Mouse (Mus musculus) adrenal gland, postnatal 14 days (tissue): ENCODE results near the gene Pdyn. TPM values are rescaled to one million over a fixed set of nuclear protein-coding genes. Genes with fewer than 3 reads are reported as not detected.

Source experiments
- DNase-seq: peaks from one replicate; pipeline ENCODE4 v3.0.0; 2021; ENCODE audit warnings: mixed read lengths
- total RNA-seq: library from RNA; stranded (reverse); gene quantifications from 2 replicates; pipeline ENCODE4 v1.2.3, GENCODE M21; 2021

Pdyn gene
- total RNA-seq, 1 experiment from 2014 or later: not detected

DNA sequence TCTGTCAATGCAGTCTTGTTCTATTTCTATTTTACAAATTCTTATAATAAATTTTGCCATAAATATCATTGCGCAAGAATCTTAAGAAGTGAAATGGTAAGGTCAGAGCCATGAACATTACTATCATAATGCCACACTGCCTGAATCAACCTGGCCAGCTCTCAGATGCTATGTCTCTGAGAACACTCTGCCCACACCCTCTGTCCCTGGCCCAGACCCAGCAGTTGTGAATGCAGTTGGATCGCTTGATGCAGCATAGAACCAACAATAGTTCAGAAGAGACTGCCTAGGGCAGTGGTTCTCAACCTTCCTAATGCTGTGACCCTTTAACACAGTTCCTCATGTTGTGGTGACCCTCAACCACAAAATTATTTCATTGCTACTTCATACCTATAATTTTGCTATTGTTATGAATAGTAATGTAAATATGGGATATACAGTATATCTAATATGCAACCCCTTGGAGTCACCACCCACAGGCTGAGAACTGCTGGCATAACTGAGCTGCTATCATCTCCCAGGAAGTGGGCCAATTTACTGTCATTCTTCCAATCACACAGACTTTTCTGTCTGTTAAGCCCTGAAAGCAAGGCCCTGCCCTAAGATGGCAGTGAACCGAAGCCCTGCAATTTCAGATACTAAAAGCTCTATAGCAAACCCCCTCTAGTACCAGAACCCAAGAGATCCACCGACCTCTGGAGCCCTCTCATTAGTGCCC, 45.3 kb downstream of the Pdyn start:
- peak; percentile 28 for DNase-seq

DNA sequence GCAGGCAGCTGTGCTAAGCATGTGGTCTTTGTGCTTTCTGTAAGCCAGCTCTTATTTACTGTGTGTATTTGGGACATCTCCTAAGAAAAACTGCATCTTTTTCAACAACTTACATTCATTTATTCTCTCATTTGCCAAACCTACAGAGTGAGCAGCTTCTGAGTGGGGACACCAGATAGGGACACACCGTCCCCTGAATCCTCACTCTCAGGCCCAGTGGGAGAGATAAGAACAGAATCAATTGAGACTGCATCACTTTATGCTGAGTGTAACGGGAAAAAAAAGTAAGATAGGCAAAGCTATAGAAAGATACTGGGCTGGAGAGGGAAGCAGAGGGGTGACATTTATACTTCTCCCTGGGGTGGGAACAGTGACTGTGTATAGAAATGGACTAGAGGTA, 46.0 kb downstream of the Pdyn start:
- no peak for DNase-seq

DNA sequence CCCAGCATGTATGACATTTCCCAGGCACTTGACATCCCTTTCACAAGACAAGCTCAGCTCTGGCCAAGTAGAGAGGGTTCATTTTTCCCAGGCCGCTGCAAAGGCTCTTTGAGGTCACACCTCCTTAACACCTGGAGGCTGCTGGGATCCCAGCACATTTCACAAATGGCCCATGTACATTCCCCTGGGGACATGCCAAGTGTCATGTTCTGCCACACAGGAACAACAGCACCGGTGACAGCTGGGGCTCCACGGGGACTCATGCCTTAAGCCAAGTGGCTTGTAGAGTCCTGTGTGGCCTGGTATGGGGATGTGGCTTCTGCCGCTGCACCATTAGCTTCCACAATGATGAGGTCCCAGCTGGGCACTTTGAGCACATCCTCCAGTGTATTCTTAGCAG, 47.0 kb downstream of the Pdyn start:
- DNase-seq: peak; percentile 22

Other genes with a start within 250 kb of the Pdyn start
- gene F830045P16Rik, start 163.2 kb downstream of the Pdyn start, total RNA-seq: not detected in 2 replicates
- gene Sirpa, start 107.0 kb downstream of the Pdyn start, total RNA-seq: 39.9 and 47.4 TPM in 2 replicates
- gene Stk35, start 100.7 kb upstream of the Pdyn start, total RNA-seq: 22.2 and 23.9 TPM in 2 replicates